Mouse (Mus musculus) CH12.LX (cell line): ENCODE data around the gene Polr1c. TPM values are rescaled to one million over a fixed set of nuclear protein-coding genes. Genes with fewer than 3 reads are reported as not detected.

Experiments
- DNase-seq: peaks from one replicate; pipeline ENCODE4 v3.0.0-alpha.2; 2013; ENCODE audit errors: extremely low read depth
- H3K27ac ChIP-seq: 2 replicates; pipeline ENCODE4 v1.5.1; 2012; ENCODE audit warnings: low read depth, mild to moderate bottlenecking, control low read depth, moderate library complexity; ENCODE audit not compliant: insufficient read depth
- H3K27me3 ChIP-seq: replicated peaks from 2 replicates; pipeline ENCODE3; 2012; ENCODE audit warnings: inconsistent platforms
- H3K36me3 ChIP-seq, 2 experiments: replicated peaks in 1 of 2; 2 replicates each; pipeline versions ENCODE3 to v1.6.1; 2012; ENCODE audit warnings: inconsistent platforms in 1 of 2, low read length in 1 of 2, mild to moderate bottlenecking in 1 of 2, mixed read lengths in 1 of 2, moderate library complexity in 1 of 2; ENCODE audit not compliant: control insufficient read depth in 1 of 2, insufficient read depth in 1 of 2
- H3K4me1 ChIP-seq, 2 experiments: 2 replicates each; pipeline ENCODE4 v1.6.1; 2012; ENCODE audit warnings: inconsistent platforms in 1 of 2, moderate library complexity in 1 of 2; ENCODE audit not compliant: insufficient read depth in 2 of 2, control insufficient read depth in 1 of 2
- H3K4me2 ChIP-seq: 2 replicates; pipeline ENCODE4 v1.6.1; 2012; ENCODE audit warnings: low read depth, mild to moderate bottlenecking, control low read depth; ENCODE audit not compliant: poor library complexity, insufficient read depth, severe bottlenecking
- H3K4me3 ChIP-seq, 3 experiments: fragments of 150-350 bp in 1 of 3; sonication (generic) in 1 of 3; replicated peaks in 1 of 3; 2 replicates each; pipeline versions ENCODE3 to v1.5.1; 2011 to 2012; ENCODE audit warnings: low read depth in 2 of 3, low read length in 2 of 3, mild to moderate bottlenecking in 2 of 3, moderate library complexity in 2 of 3, control low read depth in 1 of 3, improper control_type of control experiment in 1 of 3, inconsistent platforms in 1 of 3, mixed read lengths in 1 of 3; ENCODE audit not compliant: poor library complexity in 1 of 3
- H3K79me2 ChIP-seq: replicated peaks from 2 replicates; pipeline ENCODE4 v1.6.1; 2012; ENCODE audit warnings: mild to moderate bottlenecking, moderate library complexity; ENCODE audit not compliant: control insufficient read depth, poor library complexity, insufficient read depth, severe bottlenecking; ENCODE audit errors: extremely low read depth
- H3K9ac ChIP-seq: 2 replicates; pipeline ENCODE4 v1.6.1; 2012; ENCODE audit warnings: low read depth, mild to moderate bottlenecking, control low read depth, moderate library complexity; ENCODE audit not compliant: insufficient read depth
- H3K9me3 ChIP-seq: replicated peaks from 2 replicates; pipeline ENCODE3; 2012; ENCODE audit warnings: low read length, inconsistent platforms, mixed read lengths
- BHLHE40 ChIP-seq: IDR thresholded peaks from 2 replicates; pipeline ENCODE4 v1.6.1; 2011; ENCODE audit warnings: mild to moderate bottlenecking, low read depth, low read length, improper control_type of control experiment
- CHD1 ChIP-seq: IDR thresholded peaks from 2 replicates; pipeline ENCODE4 v1.6.1; 2012; ENCODE audit warnings: low read depth, low read length, improper control_type of control experiment, inconsistent platforms
- CHD2 ChIP-seq: IDR thresholded peaks from 2 replicates; pipeline ENCODE4 v1.6.1; 2011; ENCODE audit warnings: low read length, improper control_type of control experiment
- CTCF ChIP-seq, 2 experiments: IDR thresholded peaks in 1 of 2; conservative IDR thresholded peaks in 1 of 2; 2 replicates each; pipeline ENCODE4 v1.5.1; 2011 to 2012; ENCODE audit warnings: low read depth in 2 of 2, low read length in 2 of 2, improper control_type of control experiment in 1 of 2, inconsistent platforms in 1 of 2, mild to moderate bottlenecking in 1 of 2, moderate library complexity in 1 of 2
- EP300 ChIP-seq: IDR thresholded peaks from 2 replicates; pipeline ENCODE4 v1.6.1; 2011; ENCODE audit warnings: low read length, improper control_type of control experiment
- JUN ChIP-seq: IDR thresholded peaks from 2 replicates; pipeline ENCODE4 v1.6.1; 2011; ENCODE audit warnings: low read depth, mild to moderate bottlenecking, low read length, improper control_type of control experiment, moderate library complexity; ENCODE audit not compliant: insufficient read depth
- JUND ChIP-seq: conservative IDR thresholded peaks from 2 replicates; pipeline ENCODE4 v1.6.1; 2011; ENCODE audit warnings: low read depth, low read length, improper control_type of control experiment
- KAT2A ChIP-seq: IDR thresholded peaks from 2 replicates; pipeline ENCODE4 v1.6.1; 2012; ENCODE audit warnings: low read length, improper control_type of control experiment, inconsistent platforms; ENCODE audit not compliant: insufficient replicate concordance
- MAFK ChIP-seq: IDR thresholded peaks from 2 replicates; pipeline ENCODE4 v1.6.1; 2011; ENCODE audit warnings: low read length, improper control_type of control experiment; ENCODE audit not compliant: insufficient replicate concordance
- MAX ChIP-seq: IDR thresholded peaks from 2 replicates; pipeline ENCODE4 v1.6.1; 2011; ENCODE audit warnings: low read length, improper control_type of control experiment
- MEF2A ChIP-seq: IDR thresholded peaks from 2 replicates; pipeline ENCODE4 v1.6.1; 2014; ENCODE audit warnings: low read depth, mild to moderate bottlenecking, inconsistent platforms, low read length, improper control_type of control experiment, borderline replicate concordance
- MYC ChIP-seq: IDR thresholded peaks from 2 replicates; pipeline ENCODE4 v1.6.1; 2011; ENCODE audit warnings: low read depth, mild to moderate bottlenecking, improper control_type of control experiment, low read length
- NRF1 ChIP-seq: IDR thresholded peaks from 2 replicates; pipeline ENCODE4 v1.6.1; 2014; ENCODE audit warnings: low read depth, mild to moderate bottlenecking, inconsistent platforms, low read length, improper control_type of control experiment, moderate library complexity
- PAX5 ChIP-seq: IDR thresholded peaks from 2 replicates; pipeline ENCODE4 v1.6.1; 2012; ENCODE audit warnings: low read length, inconsistent platforms, mixed read lengths
- POLR2AphosphoS2 ChIP-seq: IDR thresholded peaks from 2 replicates; pipeline ENCODE4 v1.6.1; 2011; ENCODE audit warnings: low read depth, low read length, improper control_type of control experiment
- RCOR1 ChIP-seq: conservative IDR thresholded peaks from 2 replicates; pipeline ENCODE4 v1.6.1; 2012; ENCODE audit warnings: low read depth, mild to moderate bottlenecking, inconsistent platforms, low read length, improper control_type of control experiment
- USF1 ChIP-seq: IDR thresholded peaks from 2 replicates; pipeline ENCODE4 v1.6.1; 2014; ENCODE audit warnings: low read depth, mild to moderate bottlenecking, inconsistent platforms, low read length, improper control_type of control experiment
- ZKSCAN1 ChIP-seq: IDR thresholded peaks from 2 replicates; pipeline ENCODE4 v1.6.1; 2012; ENCODE audit warnings: low read depth, inconsistent platforms, low read length, improper control_type of control experiment, borderline replicate concordance
- ZNF384 ChIP-seq: IDR thresholded peaks from 2 replicates; pipeline ENCODE4 v1.6.1; 2012; ENCODE audit warnings: low read depth, low read length, improper control_type of control experiment, inconsistent platforms
- dilution Hi-C: fragments of 300-500 bp; cut with MboI; formaldehyde crosslinking; loops from 2 replicates; pipeline ENCODE4 v1.14.3; 2020; ENCODE audit warnings: low sequenced_read_pairs; ENCODE audit not compliant: extremely low pct_unique_long_range_greater_than_20kb, extremely low pct_ligation_motif_present
- in situ Hi-C: fragments of 300-500 bp; cut with MboI; formaldehyde crosslinking; loops from 3 replicates; pipeline ENCODE4 v1.14.3; 2019; ENCODE audit warnings: low sequenced_read_pairs, low pct_ligation_motif_present, low pct_unique_long_range_greater_than_20kb, mixed read lengths
- polyA plus RNA-seq: library from polyadenylated mRNA; unstranded; fragments of >175 nt; gene quantifications from 2 replicates; pipeline ENCODE4 v1.2.1, GENCODE M21; 2012; ENCODE audit warnings: low read depth; ENCODE audit not compliant: insufficient read length
- total RNA-seq, 2 experiments: library from RNA; depleted of rRNA; stranded (reverse); fragments of 300-350 nt in 1 of 2; fragments of >200 nt in 1 of 2; gene quantifications; 2 replicates each; pipeline ENCODE4 v1.2.3; 2012 to 2014

Polr1c gene
- total and polyA plus RNA-seq, 3 experiments: 356 to 433 (median 367) TPM

DNA sequence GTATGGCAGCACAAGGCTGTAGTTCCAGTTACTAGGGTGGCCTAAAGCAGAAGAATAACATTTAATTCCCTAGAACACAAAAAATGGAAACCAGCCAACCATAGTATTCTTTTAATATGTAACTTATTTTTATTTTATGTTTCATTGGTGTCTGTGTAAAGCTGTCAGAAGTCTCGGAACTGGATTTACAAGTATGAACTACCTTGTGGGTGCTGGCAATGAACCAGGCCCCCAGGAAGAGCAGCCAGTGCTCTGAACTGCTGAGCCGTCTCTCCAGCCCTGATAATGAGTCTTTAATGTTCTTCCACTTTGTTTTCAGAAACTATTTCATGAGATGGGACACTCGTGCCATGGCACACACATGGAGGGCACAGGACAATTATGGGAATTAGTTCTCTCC, 37.3 kb downstream of the Polr1c start:
- Histone ChIP-seq H3K79me2 (peaks cover 10% of the 10 kb centered on the region), H3K9me3 (no peaks in the 10 kb centered on the region), H3K27ac (no peak overlapping the region), H3K27me3 (no peaks in the 10 kb centered on the region), H3K9ac (no peak overlapping the region), H3K4me1 (no peaks in the 10 kb centered on the region), H3K4me2 (no peak overlapping the region), H3K36me3 (peaks cover 82 to 93% of the 10 kb centered on the region in 2 experiments), H3K4me3 (no peak overlapping the region)
- TF ChIP-seq KAT2A (no peak), RCOR1 (no peak), PAX5 (no peak), MAX (no peak), CHD2 (no peak), NRF1 (no peak), JUND (no peak), CHD1 (no peak), EP300 (no peak), MYC (no peak), MEF2A (no peak), ZNF384 (no peak)
- no peak for DNase-seq
- dilution Hi-C loops: no loop called here
- in situ Hi-C loops: no loop called here

DNA sequence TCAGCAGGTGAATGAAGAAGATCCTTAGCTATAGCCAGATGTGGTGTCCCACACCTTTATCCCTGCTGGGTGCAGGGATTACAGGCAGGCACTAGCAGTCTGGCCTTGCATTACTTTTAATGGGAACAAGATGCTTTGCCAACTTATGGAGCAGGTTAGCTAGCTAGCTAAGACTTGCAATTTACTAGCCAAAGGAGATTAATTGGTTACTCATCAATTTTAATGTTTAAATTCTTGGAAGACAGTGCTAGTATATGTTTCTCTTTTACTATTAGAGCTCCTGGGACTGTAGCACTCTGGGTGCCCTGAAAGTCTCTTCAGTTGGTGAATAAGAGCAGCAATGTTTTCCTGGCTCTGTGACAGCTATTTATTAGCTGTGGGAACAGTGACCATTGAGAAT, 41.2 kb downstream of the Polr1c start:
- H3K36me3 ChIP-seq: peaks cover 53 to 70% of the 10 kb centered on the region in 2 experiments

More for the DNA sequence above, 41.2 kb downstream of the Polr1c start:
- H3K79me2 ChIP-seq: peaks cover 41% of the 10 kb centered on the region
- no peak for DNase-seq
- H3K27ac ChIP-seq: no peak overlapping the region
- no peaks in the 10 kb centered on the region for H3K27me3 ChIP-seq
- dilution Hi-C loops: no loop called here
- H3K9me3 ChIP-seq: no peaks in the 10 kb centered on the region
- H3K4me2 ChIP-seq: no peak overlapping the region
- H3K4me3 ChIP-seq: no peak overlapping the region
- in situ Hi-C loops: no loop called here
- H3K4me1 ChIP-seq: peaks cover 2 to 11% of the 10 kb centered on the region in 2 experiments; a peak in 3 of 4 replicates
- TF ChIP-seq MEF2A (no peak), POLR2AphosphoS2 (no peak), ZKSCAN1 (no peak), USF1 (no peak), MAFK (no peak), RCOR1 (no peak), BHLHE40 (no peak), CTCF (conservative IDR thresholded peaks at IDR 0.05 in 1 of 2, IDR thresholded peaks at IDR 0.05 in 1 of 2; ENCODE audit: low read depth in 2 of 2, low read length in 2 of 2) (no peak), NRF1 (no peak), JUN (no peak)
- no peak overlapping the region for H3K9ac ChIP-seq
